Mouse (Mus musculus) intestine, embryonic 16.5 days (tissue): ENCODE measurements around the gene Cfap161. TPM values are rescaled to one million over a fixed set of nuclear protein-coding genes. Genes with fewer than 3 reads are reported as not detected.

ENCODE experiments used
- ATAC-seq: fragments of 200-750 bp; cut with Nextera tagmentation; 2 replicates; pipeline ENCODE4 v1.8.0; 2017; ENCODE audit warnings: moderate TSS enrichment, moderate library complexity
- H3K27ac ChIP-seq: fragments of 300-500 bp; sonication (generic); 2 replicates; pipeline ENCODE4 v1.5.1; 2014; ENCODE audit warnings: mild to moderate bottlenecking, low read length
- H3K27me3 ChIP-seq: fragments of 300-500 bp; sonication (generic); replicated peaks from 2 replicates; pipeline ENCODE4 v1.6.1; 2014; ENCODE audit warnings: low read length, control low read depth, mixed read lengths; ENCODE audit not compliant: control insufficient read depth, insufficient read depth
- H3K36me3 ChIP-seq: fragments of 300-500 bp; sonication (generic); 2 replicates; pipeline ENCODE4 v1.6.1; 2014; ENCODE audit warnings: low read length, control low read depth; ENCODE audit not compliant: control insufficient read depth, insufficient read depth
- H3K4me1 ChIP-seq: fragments of 300-500 bp; sonication (generic); 2 replicates; pipeline ENCODE4 v1.6.1; 2014; ENCODE audit warnings: low read length, control low read depth, mixed read lengths; ENCODE audit not compliant: control insufficient read depth, insufficient read depth
- H3K4me2 ChIP-seq: fragments of 300-500 bp; sonication (generic); 2 replicates; pipeline ENCODE4 v1.6.1; 2014; ENCODE audit warnings: low read depth, low read length, control low read depth
- H3K4me3 ChIP-seq: fragments of 300-500 bp; sonication (generic); 2 replicates; pipeline ENCODE4 v1.5.1; 2014; ENCODE audit warnings: mild to moderate bottlenecking, low read length
- H3K9ac ChIP-seq: fragments of 300-500 bp; sonication (generic); 2 replicates; pipeline ENCODE4 v1.6.1; 2014; ENCODE audit warnings: low read depth, low read length
- H3K9me3 ChIP-seq: fragments of 300-500 bp; sonication (generic); 2 replicates; pipeline ENCODE4 v1.6.1; 2016; ENCODE audit warnings: low read length, control low read depth; ENCODE audit not compliant: control insufficient read depth
- WGBS: fragments of 180-500 bp; shearing (Covaris S2); extraction: QIAGEN DNeasy Blood & Tissue Kit; methylation state at CpG from one replicate; pipeline ENCODE4 v1.1.7; 2014; 5-methylcytosine and 5-hydroxymethylcytosine counted together
- polyA plus RNA-seq: library from polyadenylated mRNA; unstranded; fragments of >200 nt; fragmentation: Nextera tagmentation; extraction: Ambion mirVana; gene quantifications from 2 replicates; pipeline ENCODE4 v1.2.1, GENCODE M21; 2015

Cfap161 gene
- polyA plus RNA-seq = 0.13 TPM in 1 of 2 replicates, not detected in the other

DNA sequence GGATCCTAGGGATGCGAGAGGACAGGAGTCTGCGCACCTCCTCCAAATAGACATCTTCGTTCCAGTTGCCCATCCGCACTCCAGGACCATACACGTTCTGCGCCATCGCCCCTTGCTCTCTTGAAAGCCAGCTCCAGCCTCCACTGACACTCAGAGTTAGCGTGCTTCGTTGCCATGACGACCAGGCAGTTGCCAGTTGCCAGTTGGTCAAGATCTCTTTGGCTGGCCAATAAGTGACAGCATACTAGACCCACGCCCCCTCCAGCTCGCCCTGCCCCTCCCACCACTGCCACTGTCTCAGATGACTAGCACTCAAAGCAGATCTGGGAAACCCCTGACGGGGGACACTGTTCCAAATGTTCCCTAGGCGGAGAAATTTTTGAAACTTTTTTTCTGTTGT lies at the start of gene Cfap161:
Gene Cfap161, minus strand, starts transcription at position 176 of the 400 bp plus-strand sequence.
- Histone ChIP-seq H3K27me3 (no peaks in the 10 kb centered on the region), H3K9me3 (no peaks in the 10 kb centered on the region), H3K36me3 (no peaks in the 10 kb centered on the region), H3K4me2 (0 out of 2 replicates have a peak within 1 kb of the TSS, but pooled peaks have one; percentile 11), H3K4me3 (no peak within 1 kb of the TSS), H3K9ac (no peak within 1 kb of the TSS), H3K27ac (no peak within 1 kb of the TSS), H3K4me1 (peaks cover 4% of the 10 kb centered on the region; the same call in 1 of the 2 replicates)
- ATAC-seq = peak; percentile 80
- WGBS = 12% methylated on average over 14 of the region's 14 CpGs

DNA sequence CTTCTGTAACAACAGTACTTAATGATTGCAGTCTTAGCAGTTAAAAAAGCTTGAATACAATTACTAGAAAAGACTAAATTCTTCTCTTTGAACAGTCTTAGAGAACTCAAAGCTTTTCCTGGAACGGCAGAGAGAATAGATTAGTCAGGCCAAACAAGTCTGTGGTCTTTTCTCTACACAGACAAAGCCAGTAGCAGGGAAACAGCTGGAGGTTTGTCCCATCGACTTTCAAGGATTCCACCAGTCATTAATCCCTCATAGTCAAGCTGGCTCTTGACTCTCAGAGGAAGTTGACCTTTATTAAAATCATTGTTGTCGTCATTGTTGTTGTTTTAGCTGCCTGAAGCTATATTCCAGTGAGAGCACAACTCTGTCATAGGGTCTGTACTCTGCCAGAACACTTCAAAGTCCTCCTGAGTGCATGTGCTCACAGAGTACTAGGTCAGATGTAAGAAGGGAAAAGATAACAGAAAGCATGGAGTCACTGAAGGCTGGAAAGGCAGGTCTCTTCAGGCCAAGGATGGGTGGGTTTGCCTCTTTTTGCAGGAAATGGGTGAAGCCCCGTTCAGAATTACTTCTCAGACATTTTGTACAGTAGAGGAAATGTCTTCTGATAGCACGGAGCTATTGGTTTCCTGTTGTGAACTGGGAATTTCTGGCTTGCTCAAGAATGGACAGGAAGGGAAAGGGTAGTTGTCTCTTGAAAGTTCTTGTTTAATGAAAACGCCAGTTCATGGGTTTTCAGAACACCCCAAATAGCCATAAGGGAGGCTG lies 48.0 kb upstream of the Cfap161 start:
- WGBS = 52% methylated on average over 6 of the region's 6 CpGs
- Histone ChIP-seq H3K4me1 (peaks cover 17% of the 10 kb centered on the region), H3K4me2 (no peak overlapping the region), H3K9ac (no peak overlapping the region), H3K36me3 (no peaks in the 10 kb centered on the region), H3K27ac (no peak overlapping the region; the same call in 1 of the 2 replicates), H3K27me3 (no peaks in the 10 kb centered on the region), H3K9me3 (no peaks in the 10 kb centered on the region), H3K4me3 (no peak overlapping the region)
- no peak for ATAC-seq

DNA sequence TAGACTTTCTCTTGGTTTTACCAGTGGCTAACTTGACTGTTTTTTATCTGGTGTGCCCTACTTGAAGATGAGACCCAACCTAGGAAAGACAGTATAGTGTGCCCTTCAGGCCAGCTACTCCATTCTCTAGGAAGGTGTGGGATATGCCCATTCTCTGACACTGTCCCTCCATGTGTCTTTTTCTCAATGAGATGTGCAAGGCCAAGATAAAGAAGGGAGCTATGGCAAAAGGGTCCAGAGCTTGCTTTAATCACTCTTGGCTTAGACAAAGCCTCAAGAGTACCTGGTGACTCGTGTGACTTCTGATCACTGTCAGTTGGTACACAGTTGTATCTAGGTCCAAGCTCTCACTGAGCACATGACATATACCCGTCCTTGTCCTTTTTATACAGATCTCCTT lies 45.4 kb upstream of the Cfap161 start:
- no peak for ATAC-seq
- H3K27ac ChIP-seq = no peak overlapping the region
- no peaks in the 10 kb centered on the region for H3K27me3 ChIP-seq
- WGBS = 80% methylated on average over 2 of the region's 2 CpGs
- no peaks in the 10 kb centered on the region for H3K9me3 ChIP-seq
- H3K4me2 ChIP-seq = no peak overlapping the region
- peaks cover 5% of the 10 kb centered on the region; the same call in 1 of the 2 replicates for H3K4me1 ChIP-seq
- no peak overlapping the region for H3K9ac ChIP-seq
- H3K4me3 ChIP-seq = no peak overlapping the region
- H3K36me3 ChIP-seq = no peaks in the 10 kb centered on the region

- no peaks in the 10 kb centered on the region for H3K9me3 ChIP-seq
- WGBS = 78% methylated on average over 5 of the region's 5 CpGs
- ATAC-seq = no peak
- H3K27me3 ChIP-seq = no peaks in the 10 kb centered on the region
- H3K4me1 ChIP-seq = peaks cover 5% of the 10 kb centered on the region; the same call in 1 of the 2 replicates
- no peaks in the 10 kb centered on the region for H3K36me3 ChIP-seq
- no peak overlapping the region for H3K27ac ChIP-seq
- H3K9ac ChIP-seq = no peak overlapping the region
- H3K4me3 ChIP-seq = no peak overlapping the region
- H3K4me2 ChIP-seq = no peak overlapping the region
Measured at GRCm38 (mm10) chr7:83838525-83839224, 44.0 kb upstream of the Cfap161 start.

- Histone ChIP-seq H3K9ac (no peak overlapping the region), H3K4me1 (peaks cover 22% of the 10 kb centered on the region), H3K4me3 (no peak overlapping the region), H3K27me3 (no peaks in the 10 kb centered on the region), H3K36me3 (no peaks in the 10 kb centered on the region), H3K9me3 (no peaks in the 10 kb centered on the region), H3K27ac (no peak overlapping the region), H3K4me2 (no peak overlapping the region)
- ATAC-seq = no peak
- 87% methylated on average over 7 of the region's 7 CpGs for WGBS
Measured at GRCm38 (mm10) chr7:83829355-83829754, 34.7 kb upstream of the Cfap161 start.

- 67% methylated on average over 10 of the region's 10 CpGs for WGBS
- peak; percentile 84 for ATAC-seq
- Histone ChIP-seq H3K4me2 (no peak overlapping the region), H3K27ac (peak overlapping the region; percentile 2), H3K9me3 (no peaks in the 10 kb centered on the region), H3K9ac (no peak overlapping the region), H3K27me3 (no peaks in the 10 kb centered on the region), H3K36me3 (no peaks in the 10 kb centered on the region), H3K4me1 (peaks cover 22% of the 10 kb centered on the region), H3K4me3 (no peak overlapping the region)
Measured at GRCm38 (mm10) chr7:83827402-83828076, 32.9 kb upstream of the Cfap161 start.

DNA sequence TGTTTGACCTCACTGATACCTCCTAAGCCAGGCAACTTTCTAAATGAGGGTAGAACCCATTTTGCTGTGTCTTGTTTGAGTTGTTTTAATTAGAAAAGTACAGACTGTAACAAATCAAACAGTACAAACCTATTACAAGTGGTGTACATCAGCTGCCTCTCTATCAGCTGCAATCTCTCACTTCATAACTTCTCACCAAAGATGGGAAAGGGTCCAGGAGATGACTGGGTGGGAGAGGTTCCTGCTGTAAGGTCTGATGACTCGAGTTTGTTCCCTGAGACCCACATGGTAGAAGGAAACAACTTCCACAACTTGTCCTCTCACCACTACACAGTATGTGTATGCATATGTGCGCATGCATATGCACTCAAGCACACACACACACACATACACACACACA lies 32.1 kb upstream of the Cfap161 start:
- WGBS = 60% methylated on average over 2 of the region's 2 CpGs
- H3K4me3 ChIP-seq = no peak overlapping the region
- H3K4me2 ChIP-seq = no peak overlapping the region
- peaks cover 22% of the 10 kb centered on the region for H3K4me1 ChIP-seq
- no peaks in the 10 kb centered on the region for H3K27me3 ChIP-seq
- no peaks in the 10 kb centered on the region for H3K36me3 ChIP-seq
- H3K27ac ChIP-seq = no peak overlapping the region; the same call in 1 of the 2 replicates
- H3K9ac ChIP-seq = no peak overlapping the region
- peak; percentile 42 for ATAC-seq
- no peaks in the 10 kb centered on the region for H3K9me3 ChIP-seq

DNA sequence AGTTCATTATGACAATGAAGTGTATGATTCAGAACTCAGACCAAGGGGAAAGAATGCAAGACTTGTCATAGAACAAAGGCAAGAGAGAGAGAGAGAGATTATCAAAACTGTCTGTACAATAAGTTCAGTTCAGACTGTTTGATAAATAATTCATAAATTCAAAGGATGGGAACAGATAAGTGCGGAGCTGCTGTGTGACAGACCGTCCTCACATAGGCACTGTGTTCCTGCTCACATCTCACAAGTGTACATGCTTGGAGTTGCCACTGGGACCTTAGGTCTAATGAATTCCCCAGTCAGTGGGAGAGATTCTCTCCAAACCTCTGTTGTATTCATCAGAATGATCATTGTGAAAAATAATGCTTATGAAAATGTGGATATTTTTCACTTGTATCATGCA lies 27.3 kb upstream of the Cfap161 start:
- WGBS = 85% methylated on average over 2 of the region's 2 CpGs
- no peaks in the 10 kb centered on the region for H3K36me3 ChIP-seq
- no peaks in the 10 kb centered on the region for H3K4me1 ChIP-seq
- H3K4me3 ChIP-seq = no peak overlapping the region
- no peak overlapping the region for H3K9ac ChIP-seq
- ATAC-seq = no peak
- no peak overlapping the region for H3K4me2 ChIP-seq
- H3K27ac ChIP-seq = no peak overlapping the region
- no peaks in the 10 kb centered on the region for H3K27me3 ChIP-seq
- no peaks in the 10 kb centered on the region for H3K9me3 ChIP-seq

- H3K4me3 ChIP-seq = no peak overlapping the region
- H3K9ac ChIP-seq = no peak overlapping the region
- H3K9me3 ChIP-seq = no peaks in the 10 kb centered on the region
- no peak overlapping the region for H3K27ac ChIP-seq
- H3K4me2 ChIP-seq = no peak overlapping the region
- H3K27me3 ChIP-seq = no peaks in the 10 kb centered on the region
- peaks cover 10% of the 10 kb centered on the region for H3K4me1 ChIP-seq
- no peak for ATAC-seq
- WGBS = 96% methylated on average over 5 of the region's 5 CpGs
- no peaks in the 10 kb centered on the region for H3K36me3 ChIP-seq
Measured at GRCm38 (mm10) chr7:83816886-83817285, 22.2 kb upstream of the Cfap161 start.
